Mouse (Mus musculus) thymus, postnatal 10 days (tissue): ENCODE results near the gene 1700113H08Rik.

ENCODE experiments used
- DNase-seq, 2 experiments: peaks; one replicate each; pipeline ENCODE4 v3.0.0; 2021; ENCODE audit warnings: low spot score in 2 of 2

1700113H08Rik gene

DNA sequence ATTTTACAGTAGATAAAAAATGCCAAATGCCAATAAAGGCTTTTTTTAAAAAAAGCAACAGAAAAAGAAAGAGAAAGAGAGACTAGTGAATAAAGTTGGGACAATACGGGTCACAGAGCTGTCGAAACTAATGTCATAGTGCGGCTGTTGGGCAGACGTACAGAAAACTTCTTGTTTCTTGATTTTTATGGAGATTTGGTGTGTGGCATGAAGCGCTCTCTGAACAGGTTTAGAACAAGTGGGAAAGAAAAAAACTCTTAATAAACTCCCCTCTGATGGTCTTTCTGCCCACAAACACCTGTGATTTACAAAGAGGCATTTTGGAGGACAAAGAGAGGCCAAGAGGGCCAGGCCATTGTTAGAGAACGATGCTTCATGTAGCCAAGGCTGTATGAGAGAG lies 1.6 kb downstream of the 1700113H08Rik start:
- no peak for DNase-seq

GRCm38 (mm10) chr10:87084236-87084635 lies 26.4 kb downstream of the 1700113H08Rik start:
- DNase-seq = no peak

- DNase-seq = no peak
Observed at GRCm38 (mm10) chr10:87087646-87088045, 29.8 kb downstream of the 1700113H08Rik start.

DNA sequence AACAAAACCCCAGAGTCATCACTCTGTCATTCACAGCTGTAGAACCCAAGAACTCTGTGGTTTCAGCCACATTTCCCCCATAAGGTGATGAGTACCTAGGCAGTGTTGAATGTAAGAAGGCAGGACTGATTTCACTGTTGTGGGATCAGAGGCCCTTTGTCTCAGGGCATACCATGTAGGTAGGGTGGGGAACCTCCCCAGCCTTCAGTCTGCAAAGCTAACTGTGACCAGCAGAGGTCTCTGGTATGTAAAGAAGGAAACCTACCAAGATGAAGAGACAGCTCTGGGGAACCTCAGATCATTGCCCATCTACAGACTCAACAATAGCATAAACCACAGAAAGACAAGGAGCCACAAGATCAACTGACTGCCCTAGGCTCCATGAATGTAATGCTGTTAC lies 36.4 kb downstream of the 1700113H08Rik start:
- peak; percentile 20 to 25 for DNase-seq

DNA sequence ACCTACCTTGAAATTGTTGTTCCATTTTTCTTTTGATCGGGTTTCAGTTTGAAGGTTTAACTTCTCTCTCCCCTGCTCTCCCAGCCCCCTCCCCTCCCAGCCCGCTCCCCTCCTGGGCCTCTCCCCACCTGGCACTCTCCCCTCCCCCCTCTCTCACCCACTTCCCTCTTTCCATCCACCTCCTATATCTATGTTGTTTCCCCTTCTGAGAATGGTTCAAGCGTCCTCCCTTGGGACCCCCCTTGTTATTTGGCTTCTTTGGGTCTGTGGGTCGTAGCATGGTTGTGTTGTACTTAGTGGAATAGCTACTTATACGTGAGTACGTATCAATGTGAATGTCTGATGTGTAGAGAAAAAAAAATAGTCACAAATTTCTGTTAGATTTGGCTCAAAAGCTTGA lies 40.9 kb downstream of the 1700113H08Rik start:
- DNase-seq = no peak

- DNase-seq = no peak
Observed at GRCm38 (mm10) chr10:87100668-87101067, 42.8 kb downstream of the 1700113H08Rik start.

GRCm38 (mm10) chr10:87101265-87101950 lies 43.6 kb downstream of the 1700113H08Rik start:
- no peak for DNase-seq

DNA sequence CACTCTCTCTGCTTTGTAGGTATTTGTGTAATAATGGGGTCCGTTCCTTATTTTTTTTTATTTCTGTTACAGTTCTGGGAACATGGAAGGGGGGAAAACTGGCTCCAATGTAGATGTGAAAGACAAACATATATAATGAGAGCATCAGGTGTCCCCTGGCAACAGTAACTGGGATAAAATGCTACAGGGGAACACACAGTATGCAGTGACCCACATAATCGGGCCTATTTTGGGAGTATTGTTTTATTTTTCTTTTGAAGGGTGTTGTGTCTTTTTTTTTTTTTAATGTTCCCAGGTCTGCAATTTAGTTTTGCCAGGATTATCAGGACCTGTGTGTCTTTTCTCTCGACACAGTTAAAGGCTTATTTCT lies 44.1 kb downstream of the 1700113H08Rik start:
- DNase-seq = no peak

- DNase-seq = no peak
Observed at GRCm38 (mm10) chr10:87102455-87102854, 44.6 kb downstream of the 1700113H08Rik start.

GRCm38 (mm10) chr10:87103286-87103685 lies 45.4 kb downstream of the 1700113H08Rik start:
- DNase-seq = no peak

- no peak for DNase-seq
Observed at GRCm38 (mm10) chr10:87107565-87108297, 49.9 kb downstream of the 1700113H08Rik start.

GRCm38 (mm10) chr10:87108333-87108732 lies 50.5 kb downstream of the 1700113H08Rik start:
- no peak for DNase-seq

DNA sequence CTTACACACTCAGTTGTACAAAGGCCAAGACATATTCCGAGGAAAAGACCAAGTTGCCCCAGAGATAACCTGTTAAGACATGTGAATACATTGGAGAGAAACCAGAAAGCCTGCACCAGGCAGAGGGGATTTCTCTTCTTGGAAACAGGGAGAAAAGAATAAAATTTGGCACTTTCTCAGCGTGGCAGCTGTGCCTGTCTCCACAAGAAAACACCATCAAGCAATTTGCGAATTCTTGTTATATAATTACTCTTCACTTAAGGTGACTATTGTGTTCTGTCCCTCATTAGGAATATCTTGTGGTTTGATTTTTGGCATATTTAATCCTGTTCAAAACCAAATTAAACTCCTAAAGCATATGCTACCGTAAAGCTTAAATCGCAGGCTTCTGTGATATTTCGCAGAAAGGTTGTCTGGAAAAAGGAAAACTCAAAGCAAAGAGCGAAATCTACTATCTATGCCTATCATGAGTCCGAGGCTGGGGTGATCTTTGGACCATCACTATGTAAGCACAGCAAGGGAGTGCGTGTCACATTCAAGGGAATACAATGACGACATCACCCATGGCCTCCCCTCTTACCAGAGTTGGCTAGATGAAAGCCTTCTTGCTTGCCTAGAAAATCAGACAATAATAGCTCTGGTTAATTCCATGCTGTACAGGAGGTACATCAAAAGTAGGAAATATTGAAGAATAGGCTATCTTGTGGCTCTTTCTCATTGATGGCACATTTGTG lies 51.4 kb downstream of the 1700113H08Rik start:
- DNase-seq = no peak

GRCm38 (mm10) chr10:87110909-87111308 lies 53.1 kb downstream of the 1700113H08Rik start:
- no peak for DNase-seq

GRCm38 (mm10) chr10:87125094-87125493 lies 67.2 kb downstream of the 1700113H08Rik start:
- no peak for DNase-seq

DNA sequence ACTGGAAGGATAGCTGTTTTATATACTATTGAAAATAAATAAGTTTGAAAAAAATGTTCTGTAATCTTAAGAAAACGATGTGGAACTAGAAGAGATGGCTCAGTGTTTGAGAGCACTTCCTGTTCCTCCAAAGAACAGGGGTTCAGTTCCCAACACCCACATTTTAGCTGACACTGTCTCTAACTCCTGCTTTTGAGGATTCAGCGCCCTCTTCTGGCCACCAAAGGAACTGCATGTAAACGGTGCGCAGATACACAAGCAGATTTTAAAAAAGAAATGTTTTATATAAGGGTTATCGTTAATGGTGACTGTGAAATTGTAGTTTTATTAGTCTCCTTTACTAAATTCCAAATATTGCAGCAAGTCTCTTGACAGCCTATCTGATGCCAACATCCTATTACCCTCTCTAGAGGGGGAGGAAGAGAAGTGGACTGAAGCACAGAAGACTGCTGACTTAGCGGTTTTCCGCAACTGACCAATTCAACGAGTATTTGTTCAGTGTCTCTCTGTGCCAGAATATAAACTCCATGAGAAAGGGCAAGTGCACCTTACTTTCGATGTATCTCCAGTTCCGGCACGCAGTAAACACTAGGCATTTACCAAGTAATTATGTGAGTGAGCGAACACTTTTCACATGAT lies 68.5 kb downstream of the 1700113H08Rik start:
- peak in 1 of 2 experiments; percentile 11 for DNase-seq

DNA sequence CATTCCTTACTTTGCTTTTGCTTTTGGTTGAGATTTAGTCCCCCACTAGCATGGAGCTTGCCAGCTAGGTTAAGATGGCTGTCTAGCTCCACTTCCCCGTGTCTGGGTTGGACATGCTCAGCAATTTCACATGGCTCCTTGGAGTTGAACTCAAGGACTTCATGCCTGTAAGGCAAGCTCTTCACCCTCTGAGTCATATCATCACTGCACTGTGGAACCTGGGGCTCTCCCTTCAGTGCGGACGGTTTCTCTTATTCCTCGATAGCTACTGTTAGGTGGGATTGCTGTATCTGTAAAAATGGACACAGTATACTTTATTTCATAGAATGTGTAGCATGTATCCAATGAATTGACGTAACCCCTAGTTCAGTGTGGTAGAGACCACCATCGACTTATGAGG lies 93.2 kb downstream of the 1700113H08Rik start:
- DNase-seq = no peak

DNA sequence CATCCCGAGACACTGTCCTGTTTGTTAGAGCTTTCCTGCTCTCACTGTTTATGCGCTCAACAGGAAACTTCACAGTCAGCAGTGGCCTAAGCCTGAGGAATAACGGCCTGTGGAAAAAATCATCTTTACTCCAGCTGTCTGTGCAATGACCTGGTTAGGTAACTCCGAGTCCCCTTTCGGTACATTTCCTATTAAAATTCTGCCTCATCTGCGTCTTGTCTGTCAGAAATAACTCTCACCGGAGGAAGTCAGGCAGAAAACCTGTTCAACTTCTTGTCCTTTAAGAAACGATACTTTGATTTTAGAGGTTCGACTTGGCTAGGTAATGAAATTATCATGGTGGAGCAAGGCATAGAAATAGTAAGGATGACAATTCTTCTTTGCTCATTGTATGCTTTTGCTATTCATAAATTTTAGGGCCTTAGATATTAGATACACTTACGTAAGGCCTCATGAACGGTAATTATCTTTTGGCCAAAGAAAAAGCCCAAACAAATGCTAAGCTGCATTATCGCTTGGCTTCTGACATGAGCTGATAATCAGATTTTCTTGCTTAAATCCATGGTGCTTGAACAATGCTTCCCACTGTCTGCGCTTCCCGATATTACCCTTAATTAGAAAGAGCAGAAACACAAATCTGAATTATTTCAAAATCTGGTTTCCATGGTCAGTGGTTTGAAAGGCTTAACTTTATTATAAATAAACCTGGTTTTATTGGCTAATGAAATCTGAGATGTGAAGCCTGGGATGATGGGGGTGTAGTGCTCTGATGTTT lies 96.1 kb downstream of the 1700113H08Rik start:
- no peak for DNase-seq

DNA sequence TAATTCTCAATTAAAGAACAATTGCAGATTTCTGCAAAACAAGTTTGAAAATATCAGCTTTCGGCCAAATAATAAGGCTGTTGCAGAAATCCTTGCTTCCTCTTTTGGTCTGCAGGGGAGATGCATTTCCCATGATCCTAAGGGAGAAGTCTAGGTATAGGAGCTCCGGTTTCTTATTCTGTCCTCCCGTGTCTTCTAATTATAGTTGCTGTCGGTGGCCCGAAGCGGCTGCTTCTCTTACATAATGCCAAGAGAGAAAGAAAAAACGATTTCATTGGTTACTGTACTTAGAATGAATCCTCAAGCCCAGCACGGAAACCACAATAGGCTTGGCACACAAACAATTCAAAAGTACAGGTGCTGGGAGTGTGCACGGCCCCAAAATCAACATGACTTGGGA lies 101.9 kb downstream of the 1700113H08Rik start:
- no peak for DNase-seq

DNA sequence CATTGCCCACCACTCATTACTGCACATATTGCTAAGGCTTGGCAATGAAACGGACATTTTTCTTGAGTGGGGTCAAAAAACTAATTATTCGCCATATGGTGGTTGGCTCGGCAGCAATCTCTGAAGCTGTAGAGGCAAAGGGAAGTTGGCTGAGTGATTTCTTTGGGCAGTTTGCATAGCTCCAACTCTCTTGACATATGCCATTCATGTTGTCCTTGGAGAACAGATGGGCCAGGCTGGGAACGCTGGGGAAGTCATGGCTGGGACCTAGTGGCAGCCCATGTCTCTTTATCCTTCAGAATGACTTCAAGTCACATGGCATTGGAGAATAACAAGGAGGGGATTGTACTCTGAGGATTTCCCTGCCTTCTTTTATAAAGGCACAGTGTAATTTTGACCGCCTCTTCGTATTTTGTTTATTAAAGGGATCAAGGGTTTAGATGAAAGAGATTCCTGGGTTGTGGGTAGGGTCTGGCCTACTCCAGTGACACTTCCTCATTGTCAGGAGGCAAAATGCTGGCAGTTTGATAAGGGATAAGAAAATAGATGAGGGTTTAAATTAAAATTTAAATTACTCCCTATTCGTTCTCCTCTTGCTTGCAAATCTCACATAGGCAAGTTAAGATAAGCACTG lies 138.4 kb downstream of the 1700113H08Rik start:
- DNase-seq = no peak

GRCm38 (mm10) chr10:87198720-87199119 lies 140.9 kb downstream of the 1700113H08Rik start:
- DNase-seq = no peak
